Mouse (Mus musculus) hindbrain, embryonic 14.5 days (tissue): Measurements from ENCODE around the gene Tspan9. TPM values are rescaled to one million over a fixed set of nuclear protein-coding genes. Genes with fewer than 3 reads are reported as not detected.

Experiments used
- ATAC-seq: fragments of 200-750 bp; cut with Nextera tagmentation; 2 replicates; pipeline ENCODE4 v1.8.0; 2017; ENCODE audit warnings: moderate number of reproducible peaks, mild to moderate bottlenecking, moderate TSS enrichment, moderate library complexity; ENCODE audit not compliant: low FRiP score
- DNase-seq: peaks from one replicate; pipeline ENCODE4 v3.0.0-alpha.2; 2015; ENCODE audit warnings: low spot score
- H3K27ac ChIP-seq: fragments of 300-500 bp; sonication (generic); 2 replicates; pipeline ENCODE4 v1.5.1; 2014; ENCODE audit warnings: mild to moderate bottlenecking, moderate library complexity
- H3K27me3 ChIP-seq: fragments of 300-500 bp; sonication (generic); 2 replicates; pipeline ENCODE4 v1.6.1; 2014; ENCODE audit warnings: mild to moderate bottlenecking, low read length, mixed read lengths; ENCODE audit not compliant: control insufficient read depth, insufficient read depth
- H3K36me3 ChIP-seq: fragments of 300-500 bp; sonication (generic); replicated peaks from 2 replicates; pipeline ENCODE4 v1.6.1; 2014; ENCODE audit not compliant: control insufficient read depth, insufficient read depth
- H3K4me1 ChIP-seq: fragments of 300-500 bp; sonication (generic); replicated peaks from 2 replicates; pipeline ENCODE4 v1.6.1; 2014; ENCODE audit warnings: antibody characterized with exemption, low read length, mixed read lengths; ENCODE audit not compliant: control insufficient read depth, insufficient read depth
- H3K4me2 ChIP-seq: fragments of 300-500 bp; sonication (generic); replicated peaks from 2 replicates; pipeline ENCODE4 v1.6.1; 2014; ENCODE audit warnings: mild to moderate bottlenecking, moderate library complexity
- H3K4me3 ChIP-seq: fragments of 300-500 bp; sonication (generic); replicated peaks from 2 replicates; pipeline ENCODE4 v1.5.1; 2014; ENCODE audit warnings: mild to moderate bottlenecking, low read length
- H3K9ac ChIP-seq: fragments of 300-500 bp; sonication (generic); 2 replicates; pipeline ENCODE4 v1.6.1; 2014
- H3K9me3 ChIP-seq: fragments of 300-500 bp; sonication (generic); 2 replicates; pipeline ENCODE4 v1.6.1; 2016; ENCODE audit warnings: low read length; ENCODE audit not compliant: control insufficient read depth
- WGBS: fragments of 180-500 bp; shearing (Covaris S2); extraction: QIAGEN DNeasy Blood & Tissue Kit; methylation state at CpG from one replicate; pipeline ENCODE4 v1.1.7; 2014; 5-methylcytosine and 5-hydroxymethylcytosine counted together
- polyA plus RNA-seq: library from polyadenylated mRNA; unstranded; fragments of >200 nt; fragmentation: Nextera tagmentation; extraction: Ambion mirVana; gene quantifications from 2 replicates; pipeline ENCODE4 v1.2.1, GENCODE M21; 2014

Gene Tspan9
- polyA plus RNA-seq, 1 experiment from 2014 or later, result 43.4 TPM

- 0 out of 2 replicates have a peak, but pooled peaks cover 12% of the 10 kb centered on the region for H3K4me1 ChIP-seq
- H3K27me3 ChIP-seq, result no peaks in the 10 kb centered on the region
- DNase-seq, result no peak
- H3K4me3 ChIP-seq, result no peak overlapping the region
- H3K9ac ChIP-seq, result no peak overlapping the region
- no peak overlapping the region for H3K27ac ChIP-seq
- WGBS, result 61% methylated on average over 4 of the region's 4 CpGs
- ATAC-seq, result no peak
- H3K36me3 ChIP-seq, result no peaks in the 10 kb centered on the region
- H3K9me3 ChIP-seq, result no peaks in the 10 kb centered on the region
- H3K4me2 ChIP-seq, result no peak overlapping the region
Observed at GRCm38 (mm10) chr6:128126876-128127275, 16.5 kb downstream of the Tspan9 start.

- Histone ChIP-seq H3K27ac (no peak overlapping the region), H3K36me3 (no peaks in the 10 kb centered on the region), H3K9ac (no peak overlapping the region), H3K4me3 (no peak overlapping the region), H3K9me3 (no peaks in the 10 kb centered on the region), H3K27me3 (no peaks in the 10 kb centered on the region), H3K4me2 (no peak overlapping the region), H3K4me1 (0 out of 2 replicates have a peak, but pooled peaks cover 12% of the 10 kb centered on the region)
- ATAC-seq (no peak), DNase-seq (no peak)
- 88% methylated on average over 3 of the region's 3 CpGs for WGBS
Observed at GRCm38 (mm10) chr6:128125464-128125863, 17.9 kb downstream of the Tspan9 start.

- 76% methylated on average over 10 of the region's 10 CpGs for WGBS
- H3K4me3 ChIP-seq, result no peak overlapping the region
- no peaks in the 10 kb centered on the region for H3K36me3 ChIP-seq
- ATAC-seq (no peak), DNase-seq (no peak)
- H3K4me1 ChIP-seq, result 0 out of 2 replicates have a peak, but pooled peaks cover 10% of the 10 kb centered on the region
- no peak overlapping the region for H3K4me2 ChIP-seq
- no peak overlapping the region for H3K9ac ChIP-seq
- H3K27me3 ChIP-seq, result no peaks in the 10 kb centered on the region
- H3K9me3 ChIP-seq, result no peaks in the 10 kb centered on the region
- H3K27ac ChIP-seq, result no peak overlapping the region
Observed at GRCm38 (mm10) chr6:128124222-128124971, 19.0 kb downstream of the Tspan9 start.

GRCm38 (mm10) chr6:128122127-128122526 is 21.3 kb downstream of the Tspan9 start:
- ATAC-seq (no peak), DNase-seq (no peak)
- Histone ChIP-seq H3K4me2 (no peak overlapping the region), H3K27me3 (no peaks in the 10 kb centered on the region), H3K4me3 (no peak overlapping the region), H3K4me1 (0 out of 2 replicates have a peak, but pooled peaks cover 9% of the 10 kb centered on the region), H3K27ac (no peak overlapping the region), H3K9me3 (no peaks in the 10 kb centered on the region), H3K36me3 (no peaks in the 10 kb centered on the region), H3K9ac (no peak overlapping the region)
- 72% methylated on average over 5 of the region's 5 CpGs for WGBS

- no peak overlapping the region for H3K9ac ChIP-seq
- no peaks in the 10 kb centered on the region for H3K27me3 ChIP-seq
- no peak overlapping the region for H3K27ac ChIP-seq
- no peak overlapping the region for H3K4me2 ChIP-seq
- no peaks in the 10 kb centered on the region for H3K9me3 ChIP-seq
- no peak for ATAC-seq
- 86% methylated on average over 5 of the region's 5 CpGs for WGBS
- H3K4me3 ChIP-seq, result no peak overlapping the region
- H3K4me1 ChIP-seq, result 0 out of 2 replicates have a peak, but pooled peaks cover 7% of the 10 kb centered on the region
- no peak for DNase-seq
- H3K36me3 ChIP-seq, result no peaks in the 10 kb centered on the region
Observed at GRCm38 (mm10) chr6:128121691-128122090, 21.7 kb downstream of the Tspan9 start.

GRCm38 (mm10) chr6:128120806-128121205 is 22.6 kb downstream of the Tspan9 start:
- no peak for DNase-seq
- H3K4me1 ChIP-seq, result 0 out of 2 replicates have a peak, but pooled peaks cover 5% of the 10 kb centered on the region

GRCm38 (mm10) chr6:128118670-128119230 is 24.6 kb downstream of the Tspan9 start:
- 95% methylated on average over 7 of the region's 7 CpGs for WGBS
- Histone ChIP-seq H3K36me3 (no peaks in the 10 kb centered on the region), H3K4me3 (no peak overlapping the region), H3K4me2 (no peak overlapping the region), H3K9ac (no peak overlapping the region), H3K9me3 (no peaks in the 10 kb centered on the region), H3K4me1 (0 out of 2 replicates have a peak, but pooled peaks cover 5% of the 10 kb centered on the region), H3K27ac (no peak overlapping the region), H3K27me3 (no peaks in the 10 kb centered on the region)
- DNase-seq (no peak), ATAC-seq (no peak)

More at GRCm38 (mm10) chr6:128120806-128121205, 22.6 kb downstream of the Tspan9 start:
- no peak for ATAC-seq
- Histone ChIP-seq H3K27me3 (no peaks in the 10 kb centered on the region), H3K9ac (no peak overlapping the region), H3K36me3 (no peaks in the 10 kb centered on the region), H3K9me3 (no peaks in the 10 kb centered on the region), H3K4me3 (no peak overlapping the region), H3K4me2 (no peak overlapping the region), H3K27ac (no peak overlapping the region)
- 61% methylated on average over 12 of the region's 12 CpGs for WGBS

GRCm38 (mm10) chr6:128116836-128117542 is 26.4 kb downstream of the Tspan9 start:
- Histone ChIP-seq H3K36me3 (no peaks in the 10 kb centered on the region), H3K27ac (no peak overlapping the region), H3K27me3 (no peaks in the 10 kb centered on the region), H3K4me1 (peaks cover 21% of the 10 kb centered on the region), H3K9ac (no peak overlapping the region), H3K4me3 (no peak overlapping the region), H3K9me3 (no peaks in the 10 kb centered on the region), H3K4me2 (no peak overlapping the region)
- DNase-seq, result no peak
- 65% methylated on average over 10 of the region's 10 CpGs for WGBS
- no peak for ATAC-seq

- H3K4me2 ChIP-seq, result no peak overlapping the region
- H3K27ac ChIP-seq, result no peak overlapping the region
- DNase-seq (no peak), ATAC-seq (no peak)
- H3K36me3 ChIP-seq, result no peaks in the 10 kb centered on the region
- no peaks in the 10 kb centered on the region for H3K9me3 ChIP-seq
- H3K27me3 ChIP-seq, result no peaks in the 10 kb centered on the region
- 66% methylated on average over 2 of the region's 2 CpGs for WGBS
- H3K9ac ChIP-seq, result no peak overlapping the region
- H3K4me3 ChIP-seq, result no peak overlapping the region
- peaks cover 27% of the 10 kb centered on the region for H3K4me1 ChIP-seq
Observed at GRCm38 (mm10) chr6:128116344-128116743, 27.1 kb downstream of the Tspan9 start.
